Mouse (Mus musculus): ENCODE data around the gene Synm. TPM values are rescaled to one million over a fixed set of nuclear protein-coding genes. Genes with fewer than 3 reads are reported as not detected.

The Synm gene
- 10.1 and 18.1 TPM in 2 replicates for polyA plus RNA-seq (2012; rRNA removed)

GRCm38 (mm10) chr7:67759629-67759995 is at the start of gene Synm:
TSS of gene Synm (minus strand) at chr7:67759742.

Other genes starting within 250 kb of the Synm start
- 10.5 and 22.7 TPM in 2 replicates for gene Lrrc28, start 114.5 kb downstream of the Synm start, polyA plus RNA-seq (2012; rRNA removed)
- gene Ttc23, start 112.3 kb downstream of the Synm start, polyA plus RNA-seq (2012; rRNA removed) = 1.2 and 2.1 TPM in 2 replicates
- gene Igf1r, start 193.1 kb upstream of the Synm start, polyA plus RNA-seq (2012; rRNA removed) = 2.0 and 2.7 TPM in 2 replicates